Mouse (Mus musculus) layer of hippocampus, postnatal 25 days (tissue): Measurements from ENCODE around the gene Macrod2. TPM values are rescaled to one million over a fixed set of nuclear protein-coding genes. Genes with fewer than 3 reads are reported as not detected.

Experiments used
- DNase-seq, 2 experiments: peaks; one replicate each; pipeline ENCODE4 v3.0.0; 2022; ENCODE audit warnings: mixed read lengths in 2 of 2, low spot score in 1 of 2; ENCODE audit errors: extremely low spot score in 1 of 2
- total RNA-seq, 2 experiments: library from RNA; stranded (reverse); gene quantifications; 2 replicates each; pipeline ENCODE4 v1.2.3; 2021

Macrod2 gene
- total RNA-seq, 2 experiments from 2014 or later, result 47.1 to 47.2 TPM

DNA sequence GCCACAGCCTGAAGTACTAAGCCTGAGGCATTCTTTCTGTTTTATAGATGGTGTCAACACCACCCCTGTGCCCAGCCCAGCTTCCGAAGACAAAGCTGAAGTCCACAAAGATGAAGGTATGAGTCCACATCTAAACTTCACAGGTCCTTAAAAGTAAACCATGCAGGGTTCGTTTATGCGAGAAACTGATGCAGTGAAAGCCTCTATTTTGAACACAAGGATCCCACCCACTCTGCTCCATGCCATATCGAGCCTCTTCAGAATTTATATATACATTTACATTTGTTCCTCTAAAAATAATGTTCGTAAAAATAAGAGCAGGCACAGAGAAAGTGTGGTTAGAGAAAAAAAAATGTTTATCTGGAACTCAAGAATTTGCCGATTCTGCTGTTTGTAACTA, 1865.9 kb downstream of the Macrod2 start:
- DNase-seq, result no peak

DNA sequence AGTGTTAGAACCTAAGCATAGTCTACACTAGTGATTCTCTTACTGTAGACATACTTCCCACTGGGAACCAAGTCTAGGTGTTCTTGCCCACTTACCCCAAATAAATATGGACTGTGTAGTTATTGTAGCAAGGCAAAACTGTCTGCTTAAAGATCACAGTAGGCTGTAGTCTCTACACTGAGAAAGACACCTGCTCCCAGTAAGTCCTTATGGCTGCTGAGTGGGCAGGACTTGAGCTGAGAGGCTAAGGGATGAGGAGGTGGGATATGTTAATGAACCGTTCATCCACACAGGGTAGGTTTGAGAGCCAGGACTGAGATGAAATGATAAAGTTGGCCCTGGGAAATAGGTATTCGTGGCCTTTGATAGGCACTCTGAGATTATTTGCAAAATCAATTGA, 1869.6 kb downstream of the Macrod2 start:
- no peak for DNase-seq

DNA sequence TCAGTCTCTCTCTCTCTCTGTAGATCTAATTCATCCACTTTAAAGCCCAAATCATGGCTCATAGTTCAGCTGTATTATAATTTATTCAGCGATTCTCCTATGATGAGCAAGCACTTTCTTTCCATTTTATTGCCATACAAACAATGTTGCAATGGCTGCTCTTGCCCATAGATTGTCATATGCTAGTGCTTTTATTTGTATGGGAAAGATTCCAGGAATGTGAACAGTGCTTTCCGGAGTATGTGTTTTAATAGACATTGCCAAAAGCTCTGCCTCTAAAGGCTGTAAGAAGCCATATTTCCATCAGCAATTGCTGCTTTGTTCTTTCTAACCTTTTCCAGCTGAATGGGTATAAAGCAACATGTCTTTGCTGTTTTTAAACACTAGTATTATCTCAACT, 1872.7 kb downstream of the Macrod2 start:
- no peak for DNase-seq

DNA sequence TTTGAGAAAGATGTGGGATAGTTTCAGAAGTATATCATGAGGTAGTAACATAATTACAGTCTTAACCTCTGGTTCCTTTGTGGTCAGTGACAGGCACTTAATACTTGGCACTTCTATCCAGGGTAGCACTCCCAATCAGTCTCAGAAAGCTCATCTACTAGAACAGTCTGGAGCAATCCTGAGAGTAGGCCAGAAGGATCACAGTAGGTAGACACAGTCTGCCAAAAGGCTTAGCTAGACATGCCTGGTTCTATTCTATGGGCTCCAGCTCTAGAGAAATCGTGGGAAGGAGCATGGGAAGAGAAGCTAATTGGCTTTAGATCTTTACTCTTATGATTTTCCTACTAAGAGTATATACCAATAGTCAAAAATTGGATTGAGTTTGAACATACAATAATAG, 1891.7 kb downstream of the Macrod2 start:
- DNase-seq, result no peak

DNA sequence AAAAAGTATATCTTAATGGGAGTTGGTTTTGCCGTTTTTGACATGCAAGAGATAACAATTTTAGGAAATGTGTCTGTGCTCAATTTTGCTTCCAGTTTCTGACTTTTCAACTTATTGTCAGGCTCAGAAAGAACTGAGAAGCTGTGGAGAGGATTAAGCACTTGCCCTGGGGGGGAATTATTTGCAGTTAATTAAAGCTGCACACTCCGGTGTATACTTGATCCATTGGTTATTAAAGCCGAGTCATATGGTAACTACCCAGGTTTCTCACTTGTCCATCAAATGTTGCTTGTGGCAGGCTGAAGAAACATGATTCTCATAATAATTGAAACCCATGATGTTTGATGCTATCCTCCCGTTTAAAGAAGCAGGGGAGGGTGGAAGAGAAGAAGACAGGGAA, 1899.7 kb downstream of the Macrod2 start:
- no peak for DNase-seq

DNA sequence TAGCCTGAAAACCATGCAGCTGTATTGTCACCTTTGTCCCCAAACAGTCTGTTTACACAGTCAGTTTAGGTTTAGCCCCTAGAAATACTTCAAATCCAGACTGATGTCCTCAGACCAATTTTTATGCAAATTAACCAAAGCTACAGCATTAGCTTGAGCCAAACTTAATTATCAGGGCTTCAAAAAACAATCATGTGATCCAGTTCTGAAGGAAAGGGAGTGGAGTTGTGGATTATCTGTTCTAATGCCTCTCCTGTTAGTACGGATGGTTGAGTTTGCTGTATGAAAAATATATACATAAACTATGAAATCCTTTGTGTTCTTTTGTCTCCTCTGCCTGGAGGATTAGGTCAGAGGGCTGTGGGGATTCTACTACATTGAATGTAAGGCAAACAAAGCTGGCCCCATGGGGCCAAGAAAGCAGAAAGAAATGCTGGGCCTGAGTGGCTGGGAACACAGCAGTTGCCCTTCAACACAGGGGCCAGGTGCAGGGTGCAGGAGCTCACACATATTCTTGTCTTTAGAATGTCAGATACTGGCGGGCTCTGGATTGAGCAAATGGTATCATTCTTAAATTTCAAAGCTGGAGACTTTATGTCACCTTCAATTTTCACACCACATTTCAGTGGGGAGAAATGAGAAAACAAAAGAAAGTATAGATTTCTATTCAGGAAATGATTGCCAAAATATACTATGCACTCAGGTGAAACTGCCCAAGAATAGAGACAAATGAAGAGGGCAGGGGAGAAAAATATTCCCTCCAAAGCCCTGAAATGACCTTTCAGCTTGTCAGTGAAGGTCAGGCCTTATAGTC, 1908.2 kb downstream of the Macrod2 start:
- DNase-seq, result no peak

DNA sequence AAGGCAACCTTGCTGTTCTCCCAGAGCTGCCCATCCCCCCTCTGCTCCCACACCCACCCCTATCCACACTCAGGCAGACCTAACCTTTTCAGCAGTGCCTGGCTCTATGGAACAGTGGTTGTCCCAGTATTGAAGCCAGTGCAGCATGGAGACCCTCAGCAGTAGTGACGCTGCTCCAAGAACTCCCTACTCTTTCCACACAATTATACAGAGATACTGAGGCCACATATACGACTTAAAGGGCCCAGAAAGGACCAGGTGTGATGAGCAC, 1908.7 kb downstream of the Macrod2 start:
- no peak for DNase-seq

DNA sequence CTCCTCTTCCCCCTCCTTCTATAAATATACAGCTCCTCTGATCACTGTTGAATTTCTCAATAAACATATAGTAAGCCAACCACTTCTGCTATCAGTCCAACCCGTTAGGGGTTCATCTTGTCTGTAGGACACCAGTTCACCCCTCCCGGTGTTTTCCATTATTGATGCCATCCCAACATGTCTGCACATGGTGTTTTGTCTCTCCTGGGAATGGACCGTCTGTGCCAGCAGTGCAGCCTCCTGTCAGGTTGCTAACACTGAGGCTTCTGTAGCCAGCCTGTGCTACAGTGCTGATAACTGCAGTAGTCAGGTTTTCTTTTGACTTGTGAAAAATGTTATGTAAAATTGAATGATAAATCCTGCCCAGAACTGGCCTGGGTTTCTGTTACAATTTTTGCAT, 1928.0 kb downstream of the Macrod2 start:
- no peak for DNase-seq

DNA sequence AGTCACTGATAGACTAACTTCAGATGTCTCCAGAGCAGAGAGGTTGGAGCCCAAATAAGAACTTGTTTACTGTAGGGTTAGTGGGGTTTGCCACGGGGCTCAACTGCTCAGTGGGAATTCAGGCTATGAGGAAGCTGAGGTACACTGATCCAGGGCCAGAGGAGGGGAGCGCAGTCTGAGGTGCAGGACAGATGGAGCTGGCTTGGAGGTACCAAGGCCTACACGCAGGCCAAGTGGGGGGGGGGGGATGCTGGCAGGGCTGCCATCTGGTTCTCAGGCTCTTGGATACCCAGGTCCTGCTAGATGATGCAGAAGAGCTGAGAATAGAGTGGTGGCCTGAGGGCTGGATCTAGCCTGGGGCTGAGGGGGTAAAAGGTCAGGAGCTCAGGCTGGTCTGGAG, 1931.6 kb downstream of the Macrod2 start:
- no peak for DNase-seq

DNA sequence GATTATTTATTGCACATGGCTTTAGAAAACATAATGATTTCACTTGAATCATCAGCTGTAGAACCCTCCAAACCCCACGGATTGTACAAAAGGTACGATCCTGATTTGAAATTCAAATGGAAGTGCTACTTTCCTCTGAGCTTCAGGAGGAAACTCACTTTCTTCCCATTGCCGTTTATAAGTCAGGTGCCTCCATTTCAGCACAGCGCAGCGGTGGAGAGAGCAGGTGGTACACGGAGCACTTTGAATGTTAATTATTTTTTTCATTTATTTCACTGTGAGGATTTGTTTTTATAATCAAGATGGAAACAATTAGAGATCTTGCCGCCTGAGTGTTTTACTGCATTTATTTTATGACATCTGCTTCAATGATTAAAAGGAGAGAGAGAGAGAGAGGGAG, 1934.7 kb downstream of the Macrod2 start:
- no peak for DNase-seq

DNA sequence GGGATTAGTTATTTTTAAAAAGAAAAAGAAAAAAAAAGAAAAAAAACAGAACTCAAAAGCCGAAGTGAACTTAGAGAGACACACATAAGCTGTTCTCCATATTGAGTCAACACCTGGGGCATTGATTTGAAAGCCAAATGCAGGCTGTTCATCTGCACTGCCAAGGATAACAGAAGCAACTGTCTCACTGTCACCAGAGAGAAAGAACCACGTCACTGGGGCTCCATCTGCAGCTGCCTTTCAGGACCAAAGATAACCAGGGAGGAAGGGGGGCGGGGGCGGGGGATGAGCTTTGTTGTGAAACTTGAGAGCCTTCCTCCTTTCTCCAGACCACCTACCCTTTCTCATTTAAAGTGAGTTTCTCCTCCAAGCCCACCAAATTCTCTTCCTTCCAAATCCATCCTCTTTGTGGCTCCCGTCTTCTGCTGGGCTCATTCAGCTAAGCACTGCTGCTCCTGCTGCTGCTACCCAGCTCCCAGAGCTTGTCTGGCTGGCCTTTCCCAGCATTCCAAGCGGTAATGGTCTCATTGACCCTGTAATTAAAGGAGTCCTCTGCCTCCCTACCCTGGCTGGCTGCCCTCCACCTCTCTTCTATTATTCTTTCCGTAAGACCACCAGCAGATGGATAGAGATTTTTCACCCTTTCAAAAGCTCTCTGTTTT, 1939.5 kb downstream of the Macrod2 start:
- DNase-seq, result peak; percentile 15 to 24

DNA sequence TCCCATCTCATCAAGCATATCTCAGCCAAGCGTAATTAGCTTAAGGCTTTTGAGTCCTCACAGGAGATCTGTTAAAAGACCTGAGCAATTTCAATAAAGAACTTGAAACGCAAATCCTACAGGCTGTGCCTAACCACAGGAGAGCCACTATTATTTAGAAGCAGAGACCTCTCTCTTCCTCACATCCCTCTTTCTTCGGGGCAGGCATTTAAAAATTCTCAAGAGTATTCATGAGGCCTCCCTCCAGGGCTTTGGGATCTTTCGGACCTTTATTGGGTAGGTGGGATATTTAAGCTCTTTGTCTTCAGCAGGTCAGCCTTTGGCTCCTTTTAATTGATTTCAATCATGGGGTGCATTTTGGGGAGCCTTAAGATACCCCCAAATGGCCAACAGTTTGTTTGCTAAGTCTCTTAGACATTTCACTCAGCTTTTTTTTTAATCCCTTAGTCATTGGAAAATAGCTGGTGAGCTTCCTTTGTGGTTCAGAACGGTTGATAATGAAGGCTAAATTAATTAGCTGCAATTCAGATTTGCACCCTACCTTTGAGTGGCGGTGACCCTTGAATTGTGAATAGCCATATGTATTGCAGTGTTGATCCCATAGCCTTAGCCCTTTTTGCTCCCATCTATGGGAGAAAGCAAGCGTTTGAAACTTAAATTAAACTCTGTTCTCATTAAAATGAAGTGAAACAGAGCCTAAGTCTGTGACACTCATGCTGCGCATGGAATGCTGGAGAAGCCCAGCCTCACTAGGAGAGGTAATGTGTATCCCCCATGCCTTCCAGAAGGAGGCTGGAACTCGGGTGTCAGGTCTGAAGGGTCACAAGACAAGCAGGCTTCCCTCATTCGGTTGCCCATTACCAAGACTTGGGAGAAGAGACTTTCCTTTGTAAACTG, 1940.2 kb downstream of the Macrod2 start:
- DNase-seq, result no peak

DNA sequence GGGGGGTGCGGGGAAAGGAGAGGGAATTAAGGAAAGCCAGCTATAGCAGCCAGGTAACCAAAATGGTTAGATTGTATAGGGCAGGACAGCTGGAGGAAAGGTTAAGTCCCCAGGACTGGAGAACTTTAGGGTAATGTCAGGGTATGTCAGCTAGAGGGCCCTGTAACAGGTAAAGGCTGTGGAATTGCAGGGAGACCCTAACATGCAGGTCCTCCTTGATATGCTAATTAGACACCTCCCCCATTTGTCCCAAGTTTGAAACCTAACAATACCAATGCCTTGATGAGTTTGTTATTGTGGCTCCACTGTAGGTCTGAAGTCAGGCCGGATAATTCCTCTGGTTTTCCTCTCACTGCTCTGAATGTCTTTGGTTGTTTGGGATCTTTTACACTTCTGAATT, 1948.9 kb downstream of the Macrod2 start:
- DNase-seq, result no peak

DNA sequence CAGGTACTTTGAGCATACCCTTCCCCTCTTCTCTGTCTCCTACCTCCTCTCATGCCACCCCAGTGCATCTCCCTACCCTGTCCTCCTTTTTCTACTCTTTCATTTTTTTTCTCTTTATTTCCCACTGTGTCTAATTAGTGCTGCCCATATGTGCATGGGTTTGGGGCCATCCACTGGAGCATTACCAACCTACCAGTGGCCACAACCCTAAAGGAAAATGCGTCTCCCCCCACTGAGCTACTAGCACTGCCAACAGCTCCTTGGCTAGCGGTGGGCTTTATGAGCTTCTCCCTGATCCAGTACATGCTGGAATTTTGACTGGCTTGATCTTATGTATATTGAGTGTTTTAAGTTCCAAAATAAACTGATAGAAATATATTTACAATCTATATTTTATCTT, 1949.6 kb downstream of the Macrod2 start:
- no peak for DNase-seq

DNA sequence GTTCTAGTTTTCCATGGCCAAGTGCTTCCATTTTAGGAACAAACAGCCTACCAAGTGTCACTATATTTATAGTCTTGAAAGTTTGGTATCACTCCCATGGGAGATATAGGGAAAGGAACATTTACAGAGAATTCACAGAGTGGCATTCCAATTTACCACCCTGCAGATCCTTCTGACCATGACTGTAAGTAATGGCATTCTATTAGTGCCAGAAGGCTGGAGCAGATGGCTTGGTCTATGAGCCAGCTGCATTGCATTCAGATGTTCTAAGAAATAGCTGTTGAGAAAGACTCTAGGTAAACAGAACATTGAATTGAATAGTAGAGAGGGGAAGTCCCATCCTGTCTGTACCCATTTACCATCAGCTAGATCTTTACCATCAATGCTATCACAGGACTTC, 1954.7 kb downstream of the Macrod2 start:
- DNase-seq, result peak in 1 of 2 experiments; percentile 21

DNA sequence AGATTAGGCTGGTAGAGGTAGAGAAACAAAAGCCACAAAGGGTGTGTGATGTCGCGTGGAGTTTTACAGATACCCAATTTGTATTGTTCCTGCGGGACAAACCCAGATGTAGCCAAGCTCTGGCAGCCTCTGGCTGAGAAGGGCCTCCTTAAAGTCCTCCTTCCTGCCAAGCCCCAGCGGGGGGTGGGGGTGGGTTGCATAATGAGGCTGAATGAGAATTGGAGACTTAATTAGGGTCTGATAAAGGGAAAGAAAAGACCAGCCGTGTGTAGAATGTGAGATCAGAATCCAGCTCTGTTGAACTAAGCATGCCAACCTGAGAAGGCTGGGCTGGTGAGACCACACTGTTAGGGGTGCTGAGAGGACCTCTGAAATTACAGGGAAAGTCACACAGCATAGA, 1967.8 kb downstream of the Macrod2 start:
- DNase-seq, result peak in 1 of 2 experiments; percentile 30

DNA sequence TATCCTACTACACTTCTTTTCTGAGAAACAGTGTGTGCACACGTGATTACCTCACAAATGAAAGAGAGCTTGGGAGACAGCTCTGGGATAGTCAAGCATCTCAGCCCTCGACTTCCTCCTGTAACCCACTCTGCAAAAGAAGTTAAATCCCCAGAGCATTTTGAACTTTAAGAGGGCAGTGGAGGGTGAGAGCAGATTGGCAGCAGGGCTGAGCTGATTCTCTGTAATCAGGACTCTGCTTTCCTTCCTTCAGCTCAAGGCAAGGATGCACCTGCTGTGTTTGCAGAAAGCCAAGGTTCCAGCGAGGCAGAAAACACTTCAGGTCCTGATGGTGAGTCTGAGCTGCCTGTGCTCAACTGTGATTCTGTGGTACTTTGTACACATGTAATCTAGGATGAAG, 1978.9 kb downstream of the Macrod2 start:
- no peak for DNase-seq

DNA sequence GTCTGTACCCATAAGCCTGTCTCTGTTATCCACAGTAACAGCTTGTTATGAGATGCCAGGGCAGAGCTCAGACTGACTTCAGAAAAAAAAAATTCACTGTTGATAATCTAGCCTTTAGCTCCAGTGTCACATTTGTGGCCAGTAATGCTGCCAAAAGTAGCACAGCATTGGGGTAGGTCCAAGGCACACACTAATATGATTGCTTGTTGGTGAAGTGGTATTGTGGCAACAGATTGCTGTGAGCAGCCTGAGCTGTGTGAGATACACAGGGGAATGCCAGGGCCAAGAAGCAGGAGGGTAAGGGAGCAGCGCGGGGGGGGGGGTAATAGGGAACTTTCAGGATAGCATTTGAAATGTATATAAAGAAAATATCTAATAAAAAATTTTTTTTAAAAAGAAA, 1985.5 kb downstream of the Macrod2 start:
- no peak for DNase-seq

DNA sequence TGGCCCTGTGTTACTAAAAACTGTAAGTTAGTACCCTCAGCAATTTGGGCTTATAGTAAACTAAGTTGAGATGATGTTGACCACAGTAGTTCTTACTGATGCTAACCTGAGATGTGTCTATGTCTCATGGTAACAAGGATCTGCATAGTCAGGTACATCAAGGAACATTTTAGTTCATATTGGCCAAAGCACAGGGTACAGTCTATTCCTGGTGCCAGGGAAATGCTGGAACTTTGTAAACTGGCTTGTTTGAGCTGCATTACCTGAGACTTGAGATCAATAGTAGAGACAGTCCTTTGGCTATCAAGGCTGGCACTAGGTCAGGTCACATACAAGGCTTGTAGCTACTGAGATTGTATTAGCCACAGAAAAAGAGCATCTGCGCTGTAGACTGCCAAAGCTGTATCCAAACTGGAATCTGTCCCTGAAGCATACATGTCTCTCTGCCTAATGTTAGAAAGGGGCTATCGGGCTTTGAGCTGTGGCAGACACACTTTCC, 1986.0 kb downstream of the Macrod2 start:
- no peak for DNase-seq

DNA sequence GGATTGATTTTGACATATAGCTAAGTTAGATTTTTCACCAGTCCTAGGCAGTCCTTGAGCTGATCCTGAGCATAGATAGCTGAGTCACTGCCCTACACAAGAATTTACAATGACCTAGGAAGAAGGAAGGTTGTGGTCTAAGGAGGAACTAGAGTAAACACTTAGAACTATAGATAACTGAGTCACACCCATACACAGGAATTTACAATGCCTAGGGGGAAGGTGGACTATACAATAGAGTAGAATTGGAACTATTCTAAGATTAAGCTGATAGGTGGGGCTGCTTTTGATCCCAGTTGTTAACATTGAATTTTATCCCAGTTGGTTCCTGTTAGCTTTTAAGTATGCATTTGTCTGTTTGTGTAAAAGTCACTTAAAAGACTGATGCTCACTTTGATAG, 1998.4 kb downstream of the Macrod2 start:
- no peak for DNase-seq

DNA sequence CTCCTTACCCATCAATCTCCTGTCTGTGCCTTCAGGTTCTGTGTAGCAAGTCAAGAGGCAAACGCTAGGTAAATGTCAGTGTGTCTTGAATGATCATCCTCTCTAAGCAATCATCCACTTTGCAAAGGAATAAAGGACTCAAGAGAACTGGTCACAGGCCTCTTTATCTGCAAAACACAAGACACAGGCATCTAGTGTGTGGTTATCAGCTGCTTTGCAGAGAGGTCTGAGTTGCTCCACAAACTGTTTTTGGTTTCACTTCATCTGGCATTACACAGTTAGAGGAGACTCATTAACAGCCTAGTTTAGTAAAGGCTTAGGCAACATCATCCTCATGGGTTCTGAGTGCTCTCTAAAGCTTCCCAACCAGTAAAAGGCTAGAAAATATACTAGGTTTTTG, 2004.4 kb downstream of the Macrod2 start:
- DNase-seq, result no peak
